Mouse (Mus musculus) embryonic facial prominence, embryonic 10.5 days (tissue): ENCODE measurements at regions not wholly inside any gene's neighbourhood (a gene's known extent, or its start where the extent isn't known, plus 50 kb on each side); places are given as distances from the start of the nearest gene placed in this dataset.

ENCODE experiments used
- DNase-seq: peaks from one replicate; pipeline ENCODE4 v3.0.0-alpha.2; 2017; ENCODE audit warnings: low spot score
- H3K27ac ChIP-seq: fragments of 300-500 bp; sonication (generic); replicated peaks from 2 replicates; pipeline ENCODE4 v1.5.1; 2016; ENCODE audit warnings: mild to moderate bottlenecking
- H3K27me3 ChIP-seq: fragments of 300-500 bp; sonication (generic); replicated peaks from 2 replicates; pipeline ENCODE4 v1.6.1; 2016; ENCODE audit warnings: low read depth, mild to moderate bottlenecking; ENCODE audit not compliant: poor library complexity, severe bottlenecking
- H3K36me3 ChIP-seq: fragments of 300-500 bp; sonication (generic); replicated peaks from 2 replicates; pipeline ENCODE4 v1.6.1; 2016; ENCODE audit warnings: mild to moderate bottlenecking, moderate library complexity
- H3K4me1 ChIP-seq: fragments of 300-500 bp; sonication (generic); 2 replicates; pipeline ENCODE4 v1.6.1; 2016
- H3K4me3 ChIP-seq: fragments of 300-500 bp; sonication (generic); 2 replicates; pipeline ENCODE4 v1.5.1; 2016; ENCODE audit warnings: mild to moderate bottlenecking, moderate library complexity
- H3K9me3 ChIP-seq: fragments of 300-500 bp; sonication (generic); 2 replicates; pipeline ENCODE4 v1.6.1; 2016; ENCODE audit warnings: mild to moderate bottlenecking
- WGBS: fragments of 180-500 bp; shearing (Covaris S2); methylation state at CpG from one replicate; pipeline ENCODE4 v1.1.7; 2016; 5-methylcytosine and 5-hydroxymethylcytosine counted together

DNA sequence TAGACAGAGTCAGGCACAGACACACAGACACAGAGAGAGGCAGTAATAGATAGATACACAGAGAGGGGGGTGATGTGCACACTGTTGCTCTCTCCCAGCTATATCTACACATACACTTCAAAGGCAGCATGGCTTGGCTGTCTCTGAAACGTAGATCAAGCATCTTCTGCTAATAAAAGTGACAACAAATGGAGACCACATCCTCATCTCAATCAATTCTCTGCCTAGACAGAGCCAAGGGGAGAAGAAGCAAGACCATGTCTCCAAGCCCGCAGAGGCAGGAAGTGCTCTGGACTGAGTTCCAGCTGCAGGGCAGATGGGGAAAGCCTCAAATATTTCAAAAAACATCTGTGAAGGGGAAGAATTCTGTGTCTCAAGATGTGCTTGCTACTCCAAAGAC is 312.3 kb upstream of the Cblb start:
- DNase-seq, result no peak
- Histone ChIP-seq H3K4me1 (no peaks in the 10 kb centered on the region), H3K4me3 (no peak overlapping the region), H3K36me3 (no peaks in the 10 kb centered on the region), H3K9me3 (no peaks in the 10 kb centered on the region), H3K27ac (no peak overlapping the region), H3K27me3 (no peaks in the 10 kb centered on the region)
- 67% methylated on average over 2 of the region's 2 CpGs for WGBS

DNA sequence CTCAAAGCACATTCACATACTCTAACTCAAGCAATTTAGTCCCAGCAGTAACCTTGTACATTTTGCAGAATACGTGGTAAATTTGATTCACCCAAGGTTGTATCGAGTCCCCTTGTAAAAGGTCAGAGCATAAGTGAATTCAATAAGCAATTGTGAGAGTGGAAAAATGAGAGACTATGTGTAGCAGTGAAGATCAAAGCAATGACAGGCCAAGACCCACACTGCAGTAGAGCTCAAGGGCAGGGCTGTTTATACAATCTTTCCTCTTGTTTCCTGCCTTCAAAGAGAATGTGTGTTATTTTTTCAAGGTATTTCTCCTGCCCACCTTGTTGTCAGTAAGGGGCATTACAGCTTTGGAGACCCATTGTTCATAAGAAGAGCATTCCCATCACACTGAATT is 311.4 kb upstream of the Cblb start:
- Histone ChIP-seq H3K4me3 (no peak overlapping the region), H3K9me3 (no peaks in the 10 kb centered on the region), H3K27me3 (no peaks in the 10 kb centered on the region), H3K27ac (no peak overlapping the region), H3K36me3 (no peaks in the 10 kb centered on the region), H3K4me1 (no peaks in the 10 kb centered on the region)
- WGBS, result 78% methylated on average over 2 of the region's 2 CpGs
- no peak for DNase-seq

DNA sequence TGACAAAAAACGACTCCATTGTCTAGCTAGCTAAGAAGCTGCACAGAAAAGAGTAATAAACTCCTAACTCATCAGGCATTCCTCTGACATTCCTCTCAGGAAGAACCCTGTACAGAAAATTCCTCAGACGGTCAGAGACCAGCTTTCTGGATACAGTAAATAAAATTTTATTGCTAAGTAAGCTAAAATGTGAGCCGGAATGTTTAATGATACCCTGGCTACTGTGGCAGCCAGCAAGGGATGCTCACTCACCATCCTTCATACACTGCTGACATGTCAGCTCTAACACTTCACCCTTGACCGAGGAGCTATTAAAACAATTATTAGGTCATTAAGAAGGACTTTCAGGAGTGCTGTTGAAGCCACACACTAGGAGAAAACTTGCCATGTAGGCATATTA is 308.3 kb upstream of the Cblb start:
- DNase-seq, result no peak
- Histone ChIP-seq H3K4me1 (no peaks in the 10 kb centered on the region), H3K36me3 (no peaks in the 10 kb centered on the region), H3K27ac (no peak overlapping the region), H3K27me3 (no peaks in the 10 kb centered on the region), H3K9me3 (no peaks in the 10 kb centered on the region), H3K4me3 (no peak overlapping the region)
- 70% methylated on average over 4 of the region's 4 CpGs for WGBS

DNA sequence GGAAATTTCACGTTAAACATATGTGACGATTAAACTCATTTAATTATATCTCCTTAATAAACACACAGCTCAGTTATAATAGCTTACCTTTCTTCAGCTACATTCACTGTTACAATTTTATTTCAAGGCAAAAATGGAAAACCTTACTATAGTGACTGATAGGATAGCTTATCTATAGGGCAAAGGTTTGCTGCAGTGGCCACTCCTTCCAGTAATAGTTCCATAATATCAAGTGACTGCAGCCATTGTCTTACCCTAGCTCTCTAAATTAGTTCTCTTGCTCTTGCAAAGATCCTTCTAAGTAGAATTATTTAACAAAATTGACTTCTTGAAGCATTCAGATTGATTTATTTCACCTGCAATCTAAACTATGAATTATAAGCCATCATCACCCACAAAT is 289.1 kb upstream of the Cblb start:
- no peak overlapping the region for H3K4me3 ChIP-seq
- no peak overlapping the region for H3K27ac ChIP-seq
- no peaks in the 10 kb centered on the region for H3K4me1 ChIP-seq
- H3K27me3 ChIP-seq, result no peaks in the 10 kb centered on the region
- WGBS, result 95% methylated on average over 2 of the region's 2 CpGs
- DNase-seq, result no peak
- H3K36me3 ChIP-seq, result no peaks in the 10 kb centered on the region
- no peaks in the 10 kb centered on the region for H3K9me3 ChIP-seq

DNA sequence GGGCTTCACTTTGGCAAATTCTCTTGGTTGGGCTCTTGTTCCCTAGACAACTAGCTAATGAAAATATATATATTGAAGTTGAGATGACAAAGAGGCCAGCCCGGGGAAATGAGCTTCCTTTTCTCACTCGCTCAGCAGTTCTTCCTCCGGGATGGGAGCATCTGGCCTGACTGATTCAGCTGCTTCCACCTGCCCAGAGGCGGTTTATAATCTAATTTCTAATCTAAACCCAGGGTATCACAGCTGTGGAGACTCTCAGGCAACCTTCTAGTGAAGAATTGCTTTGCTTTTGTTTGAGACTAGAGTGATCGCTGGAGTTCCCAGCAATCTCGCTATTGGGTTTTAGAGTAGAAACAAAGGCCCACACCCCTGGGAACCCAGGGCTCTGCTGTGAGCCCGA is 279.1 kb upstream of the Cblb start:
- Histone ChIP-seq H3K4me3 (no peak overlapping the region), H3K4me1 (peaks cover 4% of the 10 kb centered on the region; the same call in 1 of the 2 replicates), H3K36me3 (no peaks in the 10 kb centered on the region), H3K9me3 (no peaks in the 10 kb centered on the region), H3K27ac (no peak overlapping the region), H3K27me3 (no peaks in the 10 kb centered on the region)
- 43% methylated on average over 7 of the region's 7 CpGs for WGBS
- peak; percentile 49 for DNase-seq

DNA sequence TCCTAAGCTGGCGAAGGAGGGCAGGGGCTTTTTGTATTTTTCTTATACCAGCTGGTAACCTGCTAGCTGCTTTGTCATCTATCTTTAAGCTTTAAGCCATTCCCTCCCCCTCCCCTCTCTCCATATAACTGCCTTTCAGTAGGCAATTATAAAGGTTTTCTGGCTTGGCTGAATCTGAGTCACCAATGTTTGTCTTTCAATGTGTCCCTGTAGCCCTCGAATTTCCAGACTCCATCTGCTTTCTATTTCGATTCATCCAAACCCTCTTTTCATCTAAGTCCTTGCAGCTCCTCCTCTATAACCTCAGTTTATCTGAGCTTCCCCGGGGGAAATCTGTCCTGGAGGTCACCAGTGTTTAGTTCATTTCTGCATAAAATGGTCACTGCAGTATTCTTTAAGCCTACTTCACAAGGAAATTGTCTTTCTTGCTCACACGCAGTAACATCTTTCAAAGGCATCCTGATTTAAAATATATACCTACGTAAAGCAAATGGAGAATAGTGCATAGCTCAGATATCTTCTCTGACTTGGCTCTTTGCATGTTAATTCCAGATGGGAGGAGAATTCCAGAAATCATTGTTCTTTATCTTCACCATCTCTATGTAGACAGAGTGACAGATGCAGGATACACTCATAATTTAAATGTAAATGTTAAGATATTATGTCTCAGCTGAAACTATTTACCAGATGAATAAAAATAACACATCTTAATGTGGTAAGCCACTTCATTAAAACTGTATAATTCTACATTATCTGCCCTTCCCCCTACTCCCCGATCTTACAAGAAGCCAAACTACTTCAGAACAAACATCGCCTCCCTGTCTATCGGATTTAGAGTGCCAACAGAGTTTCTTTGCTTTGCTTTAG is 272.4 kb upstream of the Cblb start:
- DNase-seq, result peak; percentile 20

DNA sequence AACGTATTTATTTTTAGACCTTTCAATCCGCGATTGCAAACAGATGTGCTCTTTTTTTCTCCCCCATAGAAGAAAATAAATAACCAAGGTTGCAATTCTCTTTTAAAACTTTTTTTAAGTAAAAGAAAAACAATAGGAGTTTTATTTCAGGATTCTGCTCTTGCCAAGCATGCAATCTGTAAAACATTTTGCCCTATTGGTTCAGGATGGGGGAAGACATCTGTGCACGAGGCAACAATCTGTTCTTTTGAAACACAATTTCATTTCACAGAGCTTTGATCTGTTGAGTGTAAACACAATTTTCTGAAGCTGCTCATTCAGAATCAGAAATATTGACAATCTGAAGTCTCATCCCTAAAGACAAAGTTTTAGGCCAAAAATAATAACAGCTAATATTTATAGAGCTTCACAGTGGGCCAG is 271.8 kb upstream of the Cblb start:
- no peak for DNase-seq
- 30% methylated on average over 4 of the region's 4 CpGs for WGBS
- Histone ChIP-seq H3K36me3 (no peaks in the 10 kb centered on the region), H3K27ac (peak overlapping the region; percentile 35; the same call in 1 of the 2 replicates), H3K9me3 (no peaks in the 10 kb centered on the region), H3K4me1 (peaks cover 21% of the 10 kb centered on the region), H3K27me3 (no peaks in the 10 kb centered on the region), H3K4me3 (no peak overlapping the region)

More for the DNA sequence above, 272.4 kb upstream of the Cblb start:
- no peaks in the 10 kb centered on the region for H3K27me3 ChIP-seq
- H3K4me1 ChIP-seq, result peaks cover 21% of the 10 kb centered on the region
- no peaks in the 10 kb centered on the region for H3K9me3 ChIP-seq
- no peaks in the 10 kb centered on the region for H3K36me3 ChIP-seq
- WGBS, result 29% methylated on average over 9 of the region's 9 CpGs
- H3K27ac ChIP-seq, result peak overlapping the region; percentile 35; the same call in 1 of the 2 replicates
- H3K4me3 ChIP-seq, result no peak overlapping the region

DNA sequence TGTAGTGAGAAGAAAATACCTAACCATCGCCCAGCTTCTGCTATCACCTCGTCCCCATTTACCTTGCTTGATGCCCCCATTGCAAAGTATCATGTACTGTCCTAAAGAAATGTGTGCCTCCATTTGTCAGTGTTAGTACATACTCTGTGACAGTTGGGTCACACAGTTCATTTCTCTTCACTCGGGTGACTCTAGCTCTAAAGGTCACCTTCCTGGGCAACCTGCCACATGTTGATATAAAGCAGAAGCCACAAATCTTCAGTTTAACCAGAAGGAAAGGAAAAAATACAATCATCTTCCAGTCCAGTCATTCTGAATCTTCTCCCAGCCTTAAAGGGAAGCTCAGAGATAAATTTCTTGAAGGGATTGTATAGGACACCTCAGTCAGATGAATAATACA is 263.5 kb upstream of the Cblb start:
- Histone ChIP-seq H3K27ac (no peak overlapping the region), H3K4me3 (no peak overlapping the region), H3K9me3 (no peaks in the 10 kb centered on the region), H3K27me3 (no peaks in the 10 kb centered on the region), H3K4me1 (no peaks in the 10 kb centered on the region), H3K36me3 (no peaks in the 10 kb centered on the region)
- WGBS, result 79% methylated on average over 3 of the region's 3 CpGs
- DNase-seq, result no peak

DNA sequence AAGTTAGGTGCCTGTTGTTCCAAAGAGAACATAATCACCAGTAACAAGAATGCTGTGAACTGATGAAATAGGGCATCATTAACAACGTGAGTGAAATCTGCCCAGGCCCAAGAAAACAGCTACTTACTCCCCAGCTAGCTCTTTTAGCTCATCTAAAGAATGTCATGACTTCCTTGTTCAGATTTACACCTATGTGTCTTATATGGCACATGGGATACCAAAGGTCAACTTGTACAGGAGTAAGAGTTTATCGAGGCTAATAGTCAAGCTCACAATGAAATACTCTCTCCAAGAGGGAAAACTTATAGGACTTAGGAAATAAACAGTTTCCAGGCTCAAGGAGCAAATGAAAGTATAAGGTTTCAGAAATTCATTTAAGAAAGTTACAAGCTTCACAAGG is 252.1 kb upstream of the Cblb start:
- no peaks in the 10 kb centered on the region for H3K36me3 ChIP-seq
- H3K27ac ChIP-seq, result no peak overlapping the region
- 84% methylated on average over 2 of the region's 2 CpGs for WGBS
- H3K27me3 ChIP-seq, result no peaks in the 10 kb centered on the region
- H3K9me3 ChIP-seq, result no peaks in the 10 kb centered on the region
- H3K4me1 ChIP-seq, result no peaks in the 10 kb centered on the region
- H3K4me3 ChIP-seq, result no peak overlapping the region
- no peak for DNase-seq

DNA sequence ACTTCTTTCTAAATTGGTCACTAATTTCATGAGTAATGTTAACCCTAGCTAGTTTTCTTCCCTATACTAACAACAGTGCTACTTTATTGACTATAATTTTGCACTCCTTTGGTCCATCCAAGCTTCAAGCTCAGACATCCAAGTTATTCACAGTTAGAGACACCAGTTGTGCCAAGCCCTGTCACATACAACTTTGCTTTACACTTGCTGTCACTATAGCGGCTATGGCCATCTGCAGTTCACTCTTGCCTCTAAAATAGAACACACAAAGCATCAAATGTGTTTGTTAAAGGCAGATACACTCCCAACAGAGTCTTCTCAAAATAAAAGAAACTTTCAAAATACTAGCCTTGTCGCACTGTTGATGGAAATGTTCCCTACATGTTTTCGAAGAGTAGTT is 236.0 kb upstream of the Cblb start:
- no peaks in the 10 kb centered on the region for H3K36me3 ChIP-seq
- no peak overlapping the region for H3K27ac ChIP-seq
- no peak overlapping the region for H3K4me3 ChIP-seq
- no peaks in the 10 kb centered on the region for H3K27me3 ChIP-seq
- WGBS, result 95% methylated on average over 3 of the region's 3 CpGs
- H3K9me3 ChIP-seq, result no peaks in the 10 kb centered on the region
- DNase-seq, result no peak
- no peaks in the 10 kb centered on the region for H3K4me1 ChIP-seq

DNA sequence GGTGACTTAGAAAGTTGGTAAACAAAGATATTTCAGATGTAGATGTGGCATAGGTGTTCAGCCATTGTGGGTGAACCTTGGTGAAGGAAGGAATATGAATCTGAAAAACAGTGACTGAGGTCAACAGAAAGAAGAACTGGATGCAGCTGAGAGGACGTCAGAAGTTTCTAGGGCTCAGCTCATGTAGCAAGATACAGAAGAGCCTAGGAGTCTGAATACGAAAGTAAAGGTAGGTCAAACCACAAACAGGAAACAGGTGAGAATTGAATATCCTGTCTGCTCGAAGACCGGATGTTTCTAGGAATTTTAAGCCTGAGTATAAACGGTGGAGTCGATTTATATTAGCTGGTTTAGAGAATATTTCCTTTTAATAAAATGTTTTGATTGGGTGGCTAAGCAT is 223.7 kb upstream of the Cblb start:
- H3K36me3 ChIP-seq, result no peaks in the 10 kb centered on the region
- no peaks in the 10 kb centered on the region for H3K9me3 ChIP-seq
- H3K27me3 ChIP-seq, result no peaks in the 10 kb centered on the region
- no peaks in the 10 kb centered on the region for H3K4me1 ChIP-seq
- no peak overlapping the region for H3K4me3 ChIP-seq
- DNase-seq, result no peak
- H3K27ac ChIP-seq, result no peak overlapping the region
- WGBS, result 88% methylated on average over 6 of the region's 6 CpGs

DNA sequence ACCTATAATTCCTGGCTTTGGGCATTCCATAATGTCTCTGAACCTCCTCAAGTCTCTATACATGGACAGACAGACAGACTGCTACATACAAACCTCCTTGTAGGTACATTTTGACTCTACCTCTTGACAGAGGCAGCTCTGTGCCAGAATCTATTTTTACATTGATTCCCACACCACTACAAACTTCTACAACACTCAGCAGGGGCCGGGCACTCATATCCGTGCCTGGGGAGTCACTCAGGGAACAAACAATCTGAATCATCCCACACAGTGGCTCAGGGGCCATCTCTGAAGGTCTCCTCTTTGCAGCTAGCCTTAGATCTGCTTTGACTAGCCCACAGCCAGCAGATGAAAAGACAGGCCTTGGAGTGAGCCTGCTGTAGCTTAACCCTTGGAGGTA is 221.9 kb upstream of the Cblb start:
- 85% methylated on average over 2 of the region's 2 CpGs for WGBS
- DNase-seq, result no peak
- H3K27ac ChIP-seq, result no peak overlapping the region

DNA sequence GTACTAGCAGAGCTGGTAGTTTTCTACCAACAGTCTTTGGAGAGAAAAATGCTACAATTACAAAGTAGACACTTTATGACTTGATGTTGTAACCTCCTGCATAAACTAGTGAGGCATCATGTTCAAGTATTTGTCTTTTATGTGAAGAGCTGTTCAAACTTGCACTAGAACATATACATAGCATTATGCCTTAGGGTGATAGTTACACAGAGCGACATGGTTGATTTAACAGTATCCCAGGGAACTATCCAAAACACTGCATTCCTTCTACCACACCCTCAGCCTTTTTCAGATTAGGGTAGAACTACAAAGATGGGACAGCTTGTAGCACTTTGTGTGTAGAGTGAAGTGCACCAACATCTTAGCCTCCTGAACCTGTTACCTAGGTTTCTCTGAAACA is 220.0 kb upstream of the Cblb start:
- H3K27ac ChIP-seq, result no peak overlapping the region
- H3K36me3 ChIP-seq, result no peaks in the 10 kb centered on the region
- no peaks in the 10 kb centered on the region for H3K4me1 ChIP-seq
- DNase-seq, result no peak
- H3K9me3 ChIP-seq, result no peaks in the 10 kb centered on the region
- H3K27me3 ChIP-seq, result no peaks in the 10 kb centered on the region
- 91% methylated on average over 1 of the region's 1 CpGs for WGBS
- no peak overlapping the region for H3K4me3 ChIP-seq

More for the DNA sequence above, 221.9 kb upstream of the Cblb start:
- Histone ChIP-seq H3K27me3 (no peaks in the 10 kb centered on the region), H3K4me1 (no peaks in the 10 kb centered on the region), H3K9me3 (no peaks in the 10 kb centered on the region), H3K36me3 (no peaks in the 10 kb centered on the region), H3K4me3 (no peak overlapping the region)
